Mouse (Mus musculus): Measurements from ENCODE around the gene Lgals3bp. TPM values are rescaled to one million over a fixed set of nuclear protein-coding genes. Genes with fewer than 3 reads are reported as not detected.
"Not testable (repeated sequence)": the region's sequence is repeated elsewhere in the genome, so short reads cannot be mapped to it uniquely, and the experiment has no call there.

Lgals3bp gene
- total RNA-seq, 2 experiments from 2014 or later = 11.1 to 14.4 TPM

DNA sequence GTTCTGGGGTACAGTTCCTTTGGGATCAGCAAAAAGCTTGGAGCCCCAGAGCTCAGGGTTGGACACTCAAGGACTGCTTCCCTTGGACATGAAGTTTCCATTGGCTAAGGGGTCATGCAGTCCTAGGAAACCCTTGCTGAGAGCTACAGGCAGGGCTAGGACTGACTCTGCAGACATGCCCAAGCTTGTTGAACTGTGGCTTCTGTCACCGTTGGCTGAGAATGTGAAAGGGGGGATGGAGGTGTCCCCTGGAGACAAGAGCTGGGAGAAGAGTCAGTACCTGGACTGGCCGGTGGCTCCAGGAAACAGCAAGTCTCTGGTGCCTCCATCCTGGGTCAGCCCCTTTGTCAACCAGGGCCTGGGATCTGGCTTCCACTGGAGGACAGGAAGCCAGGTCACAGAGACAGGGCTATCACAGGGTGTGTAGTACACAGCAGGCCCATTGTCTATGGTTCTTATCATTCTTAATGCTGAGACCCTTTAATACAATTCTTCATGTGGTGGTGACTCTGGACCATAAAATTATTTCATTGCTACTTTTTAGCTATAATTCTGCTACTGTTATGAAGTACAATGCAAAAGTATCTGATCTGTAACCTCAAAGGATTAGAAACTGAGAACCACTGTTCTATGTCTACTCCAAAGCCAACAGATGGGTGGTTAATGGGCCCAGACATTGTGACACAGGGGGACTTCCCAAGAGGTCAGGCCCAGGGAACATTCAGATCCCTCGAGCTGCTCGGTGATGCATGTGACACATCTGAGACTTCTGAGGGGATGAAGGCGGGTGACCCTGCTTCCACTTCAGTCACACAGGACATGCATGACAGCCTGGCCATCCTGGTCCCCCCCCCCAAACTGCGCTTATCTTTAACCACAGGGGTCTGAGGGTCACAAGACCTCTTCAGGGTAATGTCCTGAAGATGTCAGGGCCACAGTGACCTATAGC lies 2.3 kb upstream of the Lgals3bp start:
- DNase-seq (ENCODE audit: low spot score in 2 of 2) = no peak

GRCm38 (mm10) chr11:118403183-118403582 lies 1.3 kb upstream of the Lgals3bp start:
- no peak for DNase-seq (ENCODE audit: low spot score in 2 of 2)

- DNase-seq (ENCODE audit: low spot score in 2 of 2) = no peak
These were observed 697 bp downstream of the Lgals3bp start for GRCm38 (mm10) chr11:118401195-118401594.

GRCm38 (mm10) chr11:118400566-118400936 lies 1.3 kb downstream of the Lgals3bp start:
- no peak for DNase-seq (ENCODE audit: low spot score in 2 of 2)

GRCm38 (mm10) chr11:118399891-118400565 lies 1.9 kb downstream of the Lgals3bp start:
- DNase-seq (ENCODE audit: low spot score in 2 of 2) = no peak

GRCm38 (mm10) chr11:118397806-118398530 lies 3.9 kb downstream of the Lgals3bp start:
- no peak for DNase-seq (ENCODE audit: low spot score in 2 of 2)

GRCm38 (mm10) chr11:118394538-118394937 lies 7.4 kb downstream of the Lgals3bp start:
- no peak for DNase-seq (ENCODE audit: low spot score in 2 of 2)

DNA sequence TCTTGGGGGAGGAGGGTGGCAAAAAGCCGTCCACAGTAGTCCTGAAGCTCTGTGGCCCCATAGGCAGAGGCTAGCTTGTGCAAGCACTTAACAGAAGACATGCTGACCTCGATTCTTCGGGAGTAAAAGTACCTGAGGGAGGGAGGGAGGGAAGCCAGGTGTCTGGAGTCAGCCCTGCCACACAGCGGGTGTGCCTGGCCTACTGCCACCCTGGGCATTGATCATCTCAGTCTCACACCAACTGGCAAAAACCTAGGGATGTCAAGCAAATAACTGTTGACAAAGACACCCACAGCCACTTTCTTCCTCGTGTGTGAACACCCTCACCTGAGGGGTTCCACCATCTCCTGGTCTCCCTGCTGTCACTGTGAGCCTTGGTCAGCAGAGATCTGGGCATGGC lies 7.9 kb downstream of the Lgals3bp start:
- no peak for DNase-seq (ENCODE audit: low spot score in 2 of 2)

DNA sequence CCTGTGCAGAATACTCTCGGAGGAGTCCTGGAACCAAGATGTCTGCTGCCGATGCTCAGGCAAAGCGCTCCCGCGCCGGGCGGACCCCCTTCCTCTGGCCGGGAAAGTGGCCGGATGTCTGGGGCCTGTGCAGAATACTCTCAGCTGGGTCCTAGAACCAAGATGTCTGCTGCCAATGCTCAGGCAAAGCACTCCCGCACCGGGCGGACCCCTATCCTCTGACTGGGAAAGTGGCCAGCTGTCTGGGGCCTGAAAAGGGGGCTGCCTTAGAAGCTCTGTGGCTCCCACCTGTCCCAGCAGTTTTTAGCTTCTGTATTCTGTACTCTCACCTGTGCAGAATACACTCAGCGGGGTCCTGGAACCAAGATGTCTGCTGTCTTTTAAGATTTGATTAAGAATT lies 14.1 kb downstream of the Lgals3bp start:
- DNase-seq (ENCODE audit: low spot score in 2 of 2) = not testable (repeated sequence)

GRCm38 (mm10) chr11:118379251-118380009 lies 22.5 kb downstream of the Lgals3bp start:
- DNase-seq (ENCODE audit: low spot score in 2 of 2) = peak; percentile 76 to 88

- DNase-seq (ENCODE audit: low spot score in 2 of 2) = no peak
These were observed 23.2 kb downstream of the Lgals3bp start for GRCm38 (mm10) chr11:118378656-118379055.

DNA sequence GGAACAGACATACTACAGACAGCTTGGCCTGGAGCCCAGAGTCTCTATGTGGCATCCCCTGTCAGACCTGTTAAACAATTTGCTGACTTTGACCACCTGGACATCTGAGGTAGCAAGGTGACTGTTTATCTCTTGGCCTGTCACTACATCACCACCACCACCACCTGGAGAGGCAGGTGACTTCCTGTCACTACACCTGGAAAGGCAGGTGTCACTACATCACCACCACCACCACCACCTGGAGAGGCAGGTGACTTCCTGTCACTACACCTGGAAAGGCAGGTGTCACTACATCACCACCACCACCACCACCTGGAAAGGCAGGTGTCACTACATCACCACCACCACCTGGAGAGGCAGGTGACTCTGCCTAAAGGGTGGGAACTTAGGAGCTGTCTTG lies 25.6 kb downstream of the Lgals3bp start:
- DNase-seq (ENCODE audit: low spot score in 2 of 2) = not testable (repeated sequence)

- no peak for DNase-seq (ENCODE audit: low spot score in 2 of 2)
These were observed 26.0 kb downstream of the Lgals3bp start for GRCm38 (mm10) chr11:118375881-118376280.

GRCm38 (mm10) chr11:118375461-118375860 lies 26.4 kb downstream of the Lgals3bp start:
- no peak for DNase-seq (ENCODE audit: low spot score in 2 of 2)

DNA sequence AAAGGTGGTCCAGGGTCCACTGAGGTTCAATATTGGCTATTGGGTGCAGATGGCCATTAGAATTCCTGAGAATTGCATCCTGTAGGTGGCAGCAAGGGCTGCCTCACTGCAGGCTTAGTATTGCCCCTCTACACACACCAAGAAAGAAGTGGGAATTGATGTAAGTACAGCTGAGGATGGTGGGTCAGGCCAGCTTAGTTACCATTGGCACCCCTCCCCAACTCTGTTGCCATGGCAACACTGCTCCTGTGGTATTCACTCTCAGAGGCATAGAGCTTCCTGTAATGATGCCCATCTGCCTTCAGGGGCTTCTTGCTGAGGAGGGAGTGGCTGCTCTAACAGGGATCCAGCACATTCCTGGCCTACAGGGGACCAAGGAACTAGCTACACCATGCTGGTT lies 26.9 kb downstream of the Lgals3bp start:
- no peak for DNase-seq (ENCODE audit: low spot score in 2 of 2)

- no peak for DNase-seq (ENCODE audit: low spot score in 2 of 2)
These were observed 27.4 kb downstream of the Lgals3bp start for GRCm38 (mm10) chr11:118374506-118374905.

GRCm38 (mm10) chr11:118372641-118373040 lies 29.3 kb downstream of the Lgals3bp start:
- DNase-seq (ENCODE audit: low spot score in 2 of 2) = no peak

DNA sequence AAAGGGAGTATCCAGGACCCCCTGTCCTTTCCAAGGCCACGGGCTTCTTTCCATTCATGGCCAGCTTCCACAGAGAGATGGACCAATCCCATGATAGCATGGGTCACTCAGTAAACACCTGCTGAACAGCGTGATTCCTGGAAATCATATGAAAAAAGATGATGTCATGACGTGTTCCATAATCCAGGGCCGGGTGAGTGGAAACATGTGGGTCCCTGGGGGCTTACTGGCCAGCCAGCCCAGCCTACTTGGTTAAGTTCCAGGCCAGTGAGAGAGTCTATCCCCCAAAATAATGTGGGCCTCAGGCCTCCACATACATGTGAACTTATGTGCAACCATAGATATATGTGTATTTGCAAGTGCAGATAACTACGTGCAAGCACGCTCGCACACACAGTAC lies 30.0 kb downstream of the Lgals3bp start:
- DNase-seq (ENCODE audit: low spot score in 2 of 2) = no peak

DNA sequence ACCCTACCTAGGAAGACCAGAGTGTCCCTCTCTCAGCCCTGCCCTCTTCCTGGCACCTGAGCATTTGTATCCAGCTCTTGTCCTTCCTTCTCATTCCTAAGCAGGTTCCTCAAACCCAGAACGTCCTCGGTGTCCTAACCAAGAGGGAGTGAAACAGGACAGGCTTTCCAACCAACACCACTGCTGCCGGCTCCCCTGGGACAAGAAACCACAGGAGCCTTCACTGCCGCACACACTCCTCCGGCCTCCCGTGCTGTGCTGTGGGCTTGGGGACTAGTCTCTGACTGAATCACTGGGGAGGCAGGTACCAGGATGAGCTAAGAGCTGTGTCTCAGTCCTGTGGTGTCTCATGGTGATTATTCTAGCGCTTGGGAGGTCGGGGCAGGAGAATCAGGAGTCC lies 32.2 kb downstream of the Lgals3bp start:
- no peak for DNase-seq (ENCODE audit: low spot score in 2 of 2)

GRCm38 (mm10) chr11:118369251-118369650 lies 32.6 kb downstream of the Lgals3bp start:
- DNase-seq (ENCODE audit: low spot score in 2 of 2) = no peak

DNA sequence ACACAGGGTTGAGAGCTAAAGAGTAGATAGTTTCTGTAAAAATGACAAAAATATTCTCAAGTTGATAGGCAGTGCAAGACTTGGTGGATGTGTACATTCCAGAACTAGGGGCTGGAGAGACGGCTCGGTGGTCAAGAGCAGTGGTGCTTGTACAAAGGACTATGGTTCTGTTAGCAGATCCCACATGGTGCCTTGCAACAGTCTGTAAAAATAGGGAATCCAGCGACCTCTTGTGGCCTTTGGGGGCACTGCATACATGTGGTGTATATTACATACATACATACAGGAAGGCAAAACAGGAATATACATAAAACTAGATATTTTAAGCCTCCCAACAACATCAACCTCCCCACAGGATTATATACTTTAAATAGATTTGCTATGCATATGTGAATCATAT lies 33.6 kb downstream of the Lgals3bp start:
- DNase-seq (ENCODE audit: low spot score in 2 of 2) = no peak
